Mouse (Mus musculus) T-helper 1 cell (primary cell): Measurements from ENCODE around the gene Nox4.

Experiments
- in situ Hi-C: fragments of 300-600 bp; cut with MboI, MseI; formaldehyde crosslinking; loops from one replicate; pipeline ENCODE4 v1.15.1; 2025; ENCODE audit warnings: high pct_unique_total_duplicates

Gene Nox4

DNA sequence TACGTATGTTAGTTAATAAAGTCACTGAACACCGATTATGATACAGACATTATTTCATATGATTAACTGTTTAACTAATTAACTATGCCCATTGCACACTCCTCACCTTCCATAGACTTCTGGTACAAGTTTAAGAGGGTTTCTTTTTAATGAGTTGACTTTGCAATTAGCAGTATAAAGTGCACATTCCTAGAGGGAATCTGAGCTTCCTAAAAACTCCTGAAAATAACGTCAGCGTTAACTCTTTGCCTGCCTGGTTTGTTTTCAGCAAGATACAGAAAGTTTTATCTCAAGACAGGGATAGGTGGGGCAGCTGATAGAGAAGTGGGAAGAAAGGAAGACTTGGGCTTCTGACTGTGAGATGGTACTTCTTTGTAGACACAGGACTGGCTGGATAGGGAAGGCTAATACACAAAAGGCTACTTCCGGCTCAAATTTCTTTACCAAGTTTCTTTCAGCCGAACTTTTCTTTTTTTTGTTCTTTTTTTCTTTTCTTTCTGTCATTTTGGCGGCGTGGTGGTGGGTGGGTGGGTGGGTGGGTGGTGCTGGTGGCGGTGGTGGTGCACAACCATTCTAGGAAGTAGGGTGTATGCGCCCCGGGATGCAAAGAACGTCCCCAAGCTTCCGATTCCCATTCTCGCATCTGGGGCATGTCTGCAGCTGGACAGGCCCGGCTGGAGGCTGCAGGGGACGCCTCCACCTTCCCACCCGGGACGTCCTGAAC lies at the start of gene Nox4:
Gene Nox4, plus strand, starts transcription at position 241 of the 724 bp plus-strand sequence.
- in situ Hi-C loops, result no loop called here

DNA sequence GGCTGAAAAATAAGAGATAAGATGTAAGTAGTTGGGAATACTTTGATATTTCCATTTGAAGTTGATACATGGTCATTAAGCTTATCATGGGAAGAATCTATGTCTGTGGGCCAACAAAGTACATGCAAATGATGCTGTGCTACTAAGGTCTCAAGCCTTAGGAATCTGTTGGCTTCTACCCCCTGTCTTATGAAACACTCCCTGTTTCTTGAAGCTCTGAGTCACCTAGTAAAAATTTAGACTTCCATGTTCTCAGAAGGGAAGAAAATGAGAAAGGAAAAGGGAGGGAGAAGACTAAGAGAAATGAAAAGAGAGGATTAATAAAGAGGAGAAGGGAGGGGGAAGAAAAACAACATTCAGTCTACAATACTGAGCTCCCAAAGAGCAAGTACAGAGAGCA lies 41.1 kb upstream of the Nox4 start:
- in situ Hi-C loops, result no loop called here

DNA sequence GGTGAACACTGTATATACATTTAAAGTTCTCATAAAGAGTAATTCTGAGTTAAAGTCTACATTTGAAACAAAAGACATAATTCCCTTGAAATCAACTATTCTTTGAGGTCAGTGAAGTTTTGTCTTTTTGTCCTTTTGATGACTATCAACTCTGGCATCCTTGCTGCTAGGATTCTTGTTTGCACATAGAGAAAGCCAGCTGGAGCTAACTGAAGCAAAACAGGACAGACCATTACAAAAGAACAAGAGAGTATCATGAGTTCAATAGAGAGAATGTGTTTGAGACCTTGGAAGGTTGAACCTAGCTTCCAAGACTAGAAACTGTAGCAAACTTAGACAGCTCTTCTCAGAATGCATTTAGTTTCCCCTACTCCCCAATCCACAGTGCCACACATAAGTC lies 24.2 kb upstream of the Nox4 start:
- in situ Hi-C loops, result no loop called here

DNA sequence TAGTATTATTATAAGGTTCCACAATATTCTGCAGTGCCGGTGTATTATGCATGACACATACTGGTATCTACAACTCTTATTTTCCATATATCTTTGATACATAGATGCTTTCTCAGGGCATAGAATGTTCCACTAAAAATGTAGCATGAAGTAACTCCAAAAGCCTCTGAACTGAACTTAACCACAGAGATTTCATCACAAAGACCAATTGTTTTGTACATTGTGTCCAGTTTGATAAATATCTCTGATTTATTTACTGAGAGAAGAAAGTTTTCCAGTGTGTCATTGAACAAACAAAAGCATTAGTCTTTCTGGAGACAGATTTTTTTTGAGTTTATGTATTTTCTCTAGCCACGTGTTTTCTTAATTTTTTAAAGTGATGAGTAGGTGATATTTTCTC lies 23.1 kb upstream of the Nox4 start:
- in situ Hi-C loops, result no loop called here

DNA sequence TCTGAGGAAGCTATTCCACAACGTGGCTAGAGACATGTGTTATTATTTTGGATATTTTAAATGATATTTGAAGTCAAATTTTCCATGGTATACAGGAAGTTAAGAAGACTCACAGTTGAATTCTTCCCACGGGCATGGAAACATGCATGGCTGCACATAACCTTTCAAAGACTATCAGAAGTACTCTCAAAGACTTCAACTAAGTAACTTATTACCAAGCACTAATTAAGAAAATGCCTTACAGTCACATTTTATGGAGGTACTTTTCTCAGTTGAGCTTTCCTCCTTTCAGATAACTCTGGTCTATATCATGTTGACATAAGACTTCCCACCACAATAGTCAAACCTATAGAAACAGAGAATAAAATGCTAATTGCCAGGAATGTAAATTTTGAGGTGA lies 20.3 kb upstream of the Nox4 start:
- in situ Hi-C loops, result no loop called here

DNA sequence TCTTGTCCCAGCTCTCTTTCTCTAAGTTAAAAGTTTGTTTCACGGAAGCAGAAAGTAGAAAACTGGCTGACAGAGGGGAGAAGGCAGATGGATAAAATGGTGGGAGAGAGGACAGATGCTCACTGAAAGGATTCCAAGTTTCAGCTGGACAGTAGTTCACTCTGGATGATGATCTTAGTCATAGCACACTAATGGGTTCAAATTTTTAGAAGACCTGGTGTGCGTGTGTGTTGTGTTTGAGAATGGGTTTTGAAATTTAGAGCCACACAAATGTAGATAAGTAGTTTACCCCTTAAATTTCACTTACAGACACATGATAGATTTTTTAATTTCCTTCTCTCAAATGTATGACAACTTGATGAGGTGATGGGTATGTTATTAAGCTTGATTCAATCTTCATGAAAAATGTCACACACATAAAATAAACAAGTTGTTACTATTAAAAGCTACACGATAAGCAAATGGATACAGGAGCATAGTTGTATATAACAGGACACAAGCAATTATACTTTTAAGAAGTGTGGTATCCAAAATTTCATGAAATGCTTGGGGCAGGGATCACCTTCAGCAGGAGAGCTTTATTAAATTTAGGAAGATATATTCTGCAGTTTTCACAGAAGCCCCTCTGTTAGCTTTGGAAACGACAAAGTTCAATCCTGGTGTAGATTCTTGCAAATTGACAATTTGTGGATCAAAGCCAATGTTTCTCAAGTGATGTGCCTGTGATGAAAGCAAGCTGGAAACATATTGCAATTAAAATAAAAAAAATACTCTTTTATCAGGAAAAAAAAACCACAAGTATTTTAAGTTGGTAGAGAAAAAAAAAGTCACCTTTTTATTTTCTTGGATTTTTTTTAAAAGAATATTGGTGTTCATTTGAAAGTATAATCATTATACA lies 18.6 kb upstream of the Nox4 start:
- in situ Hi-C loops, result no loop called here

DNA sequence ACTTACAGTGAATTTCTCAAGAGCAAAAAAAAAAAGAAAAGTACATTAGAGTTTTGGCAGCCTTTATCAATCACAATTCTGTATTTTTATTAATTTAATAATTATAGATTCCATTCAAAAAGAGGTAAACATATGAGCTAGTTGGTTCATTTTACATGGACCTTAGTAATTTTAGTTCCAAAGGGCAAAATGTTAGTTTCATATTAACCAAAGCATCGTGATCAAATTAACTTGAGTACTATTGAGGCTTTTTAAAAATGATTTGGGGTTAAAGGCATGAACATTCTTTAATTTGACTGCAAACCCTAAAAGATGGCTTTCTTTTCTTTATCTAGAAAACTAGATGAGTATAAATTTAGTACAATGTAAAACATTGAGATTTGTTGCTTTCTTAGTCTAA lies 16.4 kb upstream of the Nox4 start:
- in situ Hi-C loops, result no loop called here

DNA sequence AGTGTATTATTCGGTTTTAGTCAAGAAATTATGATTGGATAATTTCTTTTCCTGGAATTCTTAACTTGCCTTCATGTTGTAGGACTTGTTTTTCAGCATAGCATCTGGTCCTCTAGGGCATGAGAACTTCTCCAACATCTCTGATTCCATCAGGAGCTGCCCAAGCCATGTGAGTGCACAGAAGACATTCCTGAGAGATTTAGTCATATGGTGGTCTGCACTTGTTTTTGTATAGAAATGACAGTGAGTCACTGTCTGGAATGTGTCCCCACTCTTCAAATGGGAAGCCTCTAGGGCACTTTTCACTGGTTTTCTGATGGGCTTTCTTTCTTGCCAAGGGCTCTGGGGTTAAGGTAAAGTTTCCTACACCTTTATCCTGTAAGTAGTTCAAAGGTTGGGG lies 4.8 kb upstream of the Nox4 start:
- in situ Hi-C loops, result no loop called here

DNA sequence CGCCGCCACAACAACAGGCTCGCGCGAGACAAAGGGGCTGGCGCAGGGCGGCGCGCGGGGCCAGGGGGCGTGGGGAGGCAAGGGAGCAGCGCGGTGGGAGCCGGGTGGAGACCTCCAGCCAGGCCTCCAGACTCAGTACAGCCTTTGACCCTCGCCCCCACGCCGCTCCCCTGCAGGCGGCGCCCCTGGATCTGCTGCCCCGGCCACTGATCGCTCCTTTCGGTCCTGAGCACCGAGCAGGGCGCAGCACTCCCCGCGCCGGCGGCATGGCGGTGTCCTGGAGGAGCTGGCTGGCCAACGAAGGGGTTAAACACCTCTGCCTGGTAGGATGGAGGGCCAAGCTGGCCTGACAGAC lies 661 bp downstream of the Nox4 start:
- in situ Hi-C loops, result no loop called here

DNA sequence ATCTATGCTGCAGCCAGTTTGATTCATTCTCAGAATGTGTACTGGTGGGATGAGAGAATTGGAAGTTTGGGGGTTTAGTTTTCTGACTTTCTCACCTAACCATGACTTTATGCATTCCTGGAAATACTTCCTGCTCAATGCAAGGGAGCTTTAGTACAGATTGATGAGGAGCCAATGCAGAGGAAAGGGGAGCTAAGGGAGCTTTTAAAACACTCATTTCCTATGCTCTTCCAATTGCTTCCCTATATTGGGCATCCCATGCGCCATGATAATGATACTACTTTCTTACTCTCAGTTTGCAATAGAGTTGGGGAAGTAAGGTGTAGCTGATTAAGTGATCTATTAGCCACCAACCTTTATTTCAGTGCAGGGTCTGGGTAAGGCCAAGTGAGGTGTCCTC lies 1.0 kb downstream of the Nox4 start:
- in situ Hi-C loops, result no loop called here

DNA sequence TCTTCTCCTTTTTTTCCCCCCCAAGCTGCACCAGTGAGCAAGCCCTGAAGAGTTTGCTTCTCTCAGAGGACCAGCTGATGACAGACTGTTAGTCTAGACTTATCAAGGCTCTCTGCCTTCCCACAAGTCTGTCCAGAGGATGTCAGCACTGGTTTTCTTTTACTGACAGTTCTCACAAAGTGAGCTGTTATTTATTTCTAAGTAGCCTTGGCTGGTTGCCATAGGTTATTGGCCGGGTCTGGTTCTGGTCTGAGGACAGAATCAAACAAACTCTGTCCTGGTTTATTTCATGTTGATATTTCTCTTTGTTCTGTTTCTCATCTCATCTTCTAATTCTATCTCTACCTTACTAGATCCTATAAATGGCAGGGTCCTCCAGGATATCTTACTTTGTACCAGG lies 2.0 kb downstream of the Nox4 start:
- in situ Hi-C loops, result no loop called here

DNA sequence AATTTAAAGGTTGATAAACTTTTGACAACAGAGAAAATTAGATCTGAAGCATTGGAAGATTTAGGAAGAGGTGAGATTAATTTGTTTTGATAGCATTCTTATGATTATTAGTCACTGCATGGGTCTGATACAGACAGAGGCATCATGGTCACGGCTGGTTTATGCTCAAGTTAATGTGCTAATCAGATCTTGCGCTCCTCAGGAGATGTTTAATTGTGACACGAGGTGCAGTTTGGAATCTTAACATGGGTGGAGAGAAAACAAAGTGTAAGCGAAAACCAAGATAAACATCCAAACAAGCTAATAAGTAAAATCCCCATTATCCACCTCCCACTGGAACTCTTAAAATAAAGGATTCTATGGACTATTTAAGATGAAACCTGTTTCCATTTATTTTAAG lies 6.2 kb downstream of the Nox4 start:
- in situ Hi-C loops, result no loop called here

DNA sequence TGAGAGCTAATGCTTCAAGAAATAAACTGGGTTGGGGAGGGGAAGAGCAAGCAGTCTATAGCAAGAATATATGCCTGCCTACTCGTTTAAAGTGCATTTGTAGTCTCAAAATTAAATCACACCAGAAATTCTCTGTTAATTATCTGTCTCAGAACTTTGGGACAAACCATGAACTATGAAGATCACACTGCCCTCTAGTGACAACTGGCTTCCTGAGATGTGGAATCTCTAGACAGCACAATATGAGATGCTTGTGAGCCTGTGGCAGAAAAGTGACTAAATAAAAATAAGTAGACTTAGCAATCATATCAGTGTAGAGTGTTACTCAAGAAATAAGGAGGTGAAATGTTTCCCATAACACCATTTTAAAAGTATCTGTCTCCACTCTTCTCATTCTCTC lies 31.3 kb downstream of the Nox4 start:
- in situ Hi-C loops, result no loop called here

DNA sequence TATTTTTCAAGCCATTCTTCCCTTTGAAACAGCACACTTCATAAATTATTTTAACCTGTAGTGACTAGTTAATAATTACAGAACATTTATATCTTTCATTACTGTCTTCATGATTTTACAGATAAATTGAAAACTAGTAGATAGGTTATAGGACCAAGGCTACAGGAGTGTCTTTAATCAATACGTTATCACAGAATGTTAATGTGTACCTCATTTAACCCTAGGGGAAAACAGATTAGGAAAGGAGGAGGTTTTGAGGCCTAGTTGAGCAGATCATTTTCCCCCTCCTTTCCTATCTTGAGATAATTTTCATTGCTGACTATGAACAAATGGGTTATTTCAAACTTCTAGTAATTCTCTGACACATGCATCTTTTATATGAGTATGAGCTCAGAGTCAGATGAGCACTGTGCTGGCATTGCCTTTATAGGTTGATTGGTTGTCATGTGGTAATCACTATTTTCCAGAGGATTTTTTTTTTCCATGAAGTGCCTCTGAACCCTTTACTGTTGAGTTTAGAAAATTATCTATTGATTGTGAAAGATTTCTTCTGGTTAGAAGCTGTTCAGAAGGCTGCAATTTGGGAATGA lies 57.9 kb downstream of the Nox4 start:
- in situ Hi-C loops, result no loop called here

DNA sequence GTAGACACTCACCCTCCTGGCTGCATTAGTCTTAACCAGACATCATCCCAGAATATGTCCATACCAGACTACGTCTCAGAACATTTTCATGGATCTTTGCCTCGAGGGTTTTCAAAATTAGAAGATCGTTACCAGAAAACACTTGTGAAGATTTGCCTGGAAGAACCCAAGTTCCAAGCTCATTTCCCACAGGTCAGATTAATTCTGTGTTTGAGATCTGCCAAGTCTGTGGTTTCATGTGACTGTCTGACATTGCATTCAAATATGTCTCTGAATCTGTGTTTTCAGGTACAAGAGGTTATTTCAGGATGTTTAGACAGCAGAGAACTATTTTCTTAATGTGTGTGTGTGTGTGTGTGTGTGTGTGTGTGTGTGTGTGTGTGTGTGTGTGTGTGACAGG lies 75.7 kb downstream of the Nox4 start:
- in situ Hi-C loops, result no loop called here

DNA sequence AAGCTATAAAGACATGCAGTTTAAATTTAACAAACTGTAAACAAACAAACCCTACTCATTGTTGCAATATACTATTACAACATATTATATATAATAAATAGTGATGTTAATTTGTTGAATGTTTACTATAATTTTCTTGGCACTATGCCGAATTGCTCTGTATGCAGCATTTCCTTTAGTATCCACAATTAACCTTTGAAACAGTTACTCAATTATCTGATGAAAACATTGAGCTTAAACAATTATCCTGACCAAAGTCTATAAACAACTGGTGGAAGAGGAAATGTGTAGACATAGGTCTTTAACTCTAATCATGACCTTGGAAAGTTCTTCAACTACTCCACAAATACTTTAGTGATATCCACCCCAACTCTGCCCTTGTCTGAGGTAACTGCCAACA lies 76.2 kb downstream of the Nox4 start:
- in situ Hi-C loops, result no loop called here

DNA sequence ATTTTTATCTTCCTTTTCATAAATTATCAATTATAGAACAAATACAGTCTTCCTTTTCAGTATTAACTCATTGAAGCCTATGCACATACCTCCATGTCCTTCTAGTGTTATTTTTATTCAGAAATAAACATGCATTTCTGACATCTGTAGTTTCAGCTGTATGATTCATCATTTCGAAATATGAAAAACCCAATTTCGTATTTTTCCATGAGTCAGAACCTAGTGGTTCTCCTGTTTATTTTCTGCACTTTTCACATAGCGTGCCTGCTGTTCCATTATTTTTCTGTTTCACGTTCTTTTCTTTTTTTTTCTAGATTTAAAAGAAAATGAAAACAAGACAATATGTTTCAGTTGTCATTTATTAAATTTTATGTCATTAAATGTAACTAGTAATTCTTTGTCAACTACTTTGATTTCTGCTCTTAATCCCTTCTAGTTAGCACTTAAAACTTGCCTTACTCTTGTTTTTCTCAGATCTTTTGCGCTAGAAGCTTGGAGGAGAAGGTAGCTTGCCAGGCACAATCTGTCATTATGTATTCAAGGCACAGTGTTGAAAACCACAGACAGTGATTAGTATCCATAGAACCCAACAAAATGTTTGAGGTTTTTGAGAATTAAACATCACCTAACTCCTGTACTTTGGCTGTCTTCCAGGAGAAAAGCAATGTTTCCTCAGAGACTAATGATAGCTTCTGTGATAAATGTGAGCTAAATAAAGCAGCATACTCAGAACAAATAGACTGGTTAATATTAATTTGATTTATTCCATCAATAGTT lies 85.1 kb downstream of the Nox4 start:
- in situ Hi-C loops, result no loop called here

DNA sequence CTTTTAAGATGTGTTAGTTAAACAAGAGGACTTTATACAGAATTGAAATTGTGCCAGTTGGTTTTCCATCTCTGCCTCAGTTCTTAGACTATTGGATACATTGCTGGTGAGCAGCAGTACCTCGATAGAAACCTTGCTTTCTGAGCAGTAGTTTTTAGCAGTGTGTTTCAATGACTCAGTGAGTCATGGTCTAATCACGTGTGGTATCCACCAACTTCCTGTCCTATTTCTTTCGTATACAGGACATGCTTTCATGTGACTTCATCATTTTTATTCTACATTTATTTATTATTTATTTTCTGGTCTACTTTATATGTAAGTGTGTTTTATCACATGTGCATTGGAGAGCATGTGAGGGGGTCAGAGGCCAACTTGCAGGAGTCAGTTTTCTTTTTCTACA lies 99.7 kb downstream of the Nox4 start:
- in situ Hi-C loops, result no loop called here

DNA sequence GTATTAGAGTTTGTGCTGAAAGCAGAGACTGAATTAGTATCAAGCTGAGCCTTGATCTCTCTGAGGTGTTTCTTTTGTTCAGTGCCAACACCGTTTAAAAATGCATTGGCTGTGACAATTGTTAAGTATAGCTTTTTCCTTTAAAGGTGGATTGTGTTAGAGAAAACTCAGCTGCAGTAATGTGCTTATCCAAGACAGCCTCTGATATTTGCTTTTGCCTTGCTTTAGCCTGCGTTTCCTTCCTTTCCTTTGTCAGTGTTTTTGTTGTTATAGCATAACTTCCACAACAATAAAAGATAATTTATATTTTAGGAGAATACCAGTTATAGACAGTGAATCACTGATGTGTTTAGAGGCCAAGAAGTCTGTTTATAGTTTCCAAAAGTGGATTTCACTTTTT lies 106.9 kb downstream of the Nox4 start:
- in situ Hi-C loops, result no loop called here

DNA sequence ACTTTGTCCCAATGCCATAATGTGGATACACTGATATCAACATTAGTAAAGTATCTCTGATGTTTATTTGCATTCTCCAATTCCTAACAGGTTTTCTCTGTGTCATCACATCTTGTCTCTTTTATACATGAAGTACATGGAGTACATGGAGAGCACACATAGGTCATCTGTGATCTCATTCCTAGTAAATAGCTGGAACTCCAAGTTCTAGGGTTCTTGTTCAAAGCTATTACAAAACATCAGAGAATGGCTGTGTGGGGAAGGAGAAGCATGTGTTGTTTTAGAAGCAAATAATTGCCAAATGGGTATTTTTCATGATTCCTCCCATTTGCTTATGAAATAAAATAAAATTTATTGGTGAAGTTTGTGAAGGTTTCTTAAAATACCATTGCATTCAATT lies 121.9 kb downstream of the Nox4 start:
- in situ Hi-C loops, result no loop called here

DNA sequence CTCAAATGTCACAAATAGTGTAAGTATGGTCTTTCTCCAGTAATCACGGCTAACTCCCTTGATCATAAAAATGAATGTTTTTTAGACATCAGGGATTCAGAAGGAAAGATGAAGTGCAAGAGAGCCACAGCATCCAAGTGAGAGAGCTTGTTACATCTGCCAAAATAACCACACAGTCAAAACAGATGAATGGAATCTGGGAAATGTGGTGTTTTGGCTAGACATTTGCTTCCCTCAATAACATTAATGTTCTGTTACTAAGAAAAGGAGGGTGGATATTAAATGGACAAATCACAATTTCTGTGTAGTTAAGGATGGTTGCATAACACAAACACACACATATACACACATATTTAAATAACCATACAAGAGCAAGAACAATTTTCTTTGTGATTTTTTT lies 123.2 kb downstream of the Nox4 start:
- in situ Hi-C loops, result no loop called here

DNA sequence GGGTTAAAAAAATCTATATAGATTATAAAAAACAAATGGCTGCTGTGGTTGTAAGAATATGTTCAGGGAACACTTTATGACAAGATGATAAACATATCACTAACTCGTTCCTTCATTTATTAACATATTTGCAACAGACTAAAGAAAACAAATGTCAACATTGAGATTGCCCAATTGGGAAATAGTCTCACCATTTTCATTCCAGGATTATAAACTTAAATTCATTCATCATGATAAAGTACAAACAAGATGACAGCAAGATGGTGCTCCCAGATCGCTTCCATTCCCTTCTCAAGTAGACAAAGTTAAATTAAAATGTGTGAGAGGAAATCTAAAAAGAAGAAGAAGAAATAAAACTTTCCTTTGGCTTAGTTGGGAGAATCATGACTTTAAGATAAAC lies 124.9 kb downstream of the Nox4 start:
- in situ Hi-C loops, result no loop called here
